Mouse (Mus musculus) kidney, embryonic 14.5 days (tissue): Measurements from ENCODE around the gene Spata31d1c. TPM values are rescaled to one million over a fixed set of nuclear protein-coding genes. Genes with fewer than 3 reads are reported as not detected.

Source experiments
- ATAC-seq: fragments of 200-750 bp; cut with Nextera tagmentation; 2 replicates; pipeline ENCODE4 v1.8.0; 2017; ENCODE audit warnings: moderate number of reproducible peaks, mild to moderate bottlenecking, moderate TSS enrichment, moderate library complexity; ENCODE audit not compliant: low FRiP score, low TSS enrichment
- H3K27ac ChIP-seq: fragments of 300-500 bp; sonication (generic); 2 replicates; pipeline ENCODE4 v1.5.1; 2014; ENCODE audit warnings: low read depth, mild to moderate bottlenecking, low read length, moderate library complexity, mixed read lengths
- H3K27me3 ChIP-seq: fragments of 300-500 bp; sonication (generic); 2 replicates; pipeline ENCODE4 v1.6.1; 2014; ENCODE audit warnings: mild to moderate bottlenecking, low read length; ENCODE audit not compliant: control insufficient read depth, insufficient read depth
- H3K36me3 ChIP-seq: fragments of 300-500 bp; sonication (generic); 2 replicates; pipeline ENCODE4 v1.6.1; 2014; ENCODE audit warnings: low read length, mixed read lengths; ENCODE audit not compliant: control insufficient read depth, insufficient read depth
- H3K4me1 ChIP-seq: fragments of 300-500 bp; sonication (generic); 2 replicates; pipeline ENCODE4 v1.6.1; 2014; ENCODE audit warnings: low read length, mixed read lengths; ENCODE audit not compliant: control insufficient read depth, insufficient read depth
- H3K4me2 ChIP-seq: fragments of 300-500 bp; sonication (generic); replicated peaks from 2 replicates; pipeline ENCODE4 v1.6.1; 2014; ENCODE audit warnings: low read depth, mild to moderate bottlenecking, low read length
- H3K4me3 ChIP-seq: fragments of 300-500 bp; sonication (generic); 2 replicates; pipeline ENCODE4 v1.5.1; 2014; ENCODE audit warnings: mild to moderate bottlenecking, low read length
- H3K9ac ChIP-seq: fragments of 300-500 bp; sonication (generic); 2 replicates; pipeline ENCODE4 v1.6.1; 2014; ENCODE audit warnings: low read depth, mild to moderate bottlenecking, low read length, moderate library complexity
- H3K9me3 ChIP-seq: fragments of 300-500 bp; sonication (generic); 2 replicates; pipeline ENCODE4 v1.6.1; 2016; ENCODE audit warnings: low read length; ENCODE audit not compliant: control insufficient read depth
- WGBS: fragments of 180-500 bp; shearing (Covaris S2); extraction: QIAGEN DNeasy Blood & Tissue Kit; methylation state at CpG from one replicate; pipeline ENCODE4 v1.1.7; 2014; 5-methylcytosine and 5-hydroxymethylcytosine counted together
- polyA plus RNA-seq: library from polyadenylated mRNA; unstranded; fragments of >200 nt; fragmentation: Nextera tagmentation; extraction: Ambion mirVana; gene quantifications from 2 replicates; pipeline ENCODE4 v1.2.1, GENCODE M21; 2014

Spata31d1c gene
- polyA plus RNA-seq = not detected in 2 replicates

DNA sequence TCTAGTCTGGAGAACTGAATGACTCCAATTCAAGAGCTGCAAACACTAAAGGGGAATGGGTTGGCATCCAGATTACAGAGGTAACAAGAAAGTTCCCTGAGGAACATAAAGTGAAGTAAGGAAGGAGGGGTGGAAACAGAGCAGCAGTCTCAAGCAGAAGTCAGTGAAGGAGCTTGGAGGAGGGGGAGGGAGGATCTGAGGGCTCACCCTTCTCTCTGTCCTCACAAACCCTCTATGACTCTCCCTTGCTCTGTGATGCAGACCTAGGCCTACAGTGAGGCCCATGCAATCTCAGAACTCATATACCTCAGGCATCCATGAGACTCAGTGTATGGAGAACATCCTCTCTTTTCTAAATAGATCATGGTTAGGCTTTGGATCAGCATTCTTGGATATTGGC lies at the start of gene Spata31d1c:
TSS of gene Spata31d1c (plus strand) at position 301 of the 400 bp plus-strand sequence.
- no peaks in the 10 kb centered on the region for H3K36me3 ChIP-seq
- no peaks in the 10 kb centered on the region for H3K4me1 ChIP-seq
- H3K4me2 ChIP-seq = no peak within 1 kb of the TSS
- no peak within 1 kb of the TSS for H3K4me3 ChIP-seq
- no peak within 1 kb of the TSS for H3K27ac ChIP-seq
- no peak within 1 kb of the TSS for H3K9ac ChIP-seq
- H3K27me3 ChIP-seq = no peaks in the 10 kb centered on the region
- H3K9me3 ChIP-seq = no peaks in the 10 kb centered on the region
- ATAC-seq = no peak

DNA sequence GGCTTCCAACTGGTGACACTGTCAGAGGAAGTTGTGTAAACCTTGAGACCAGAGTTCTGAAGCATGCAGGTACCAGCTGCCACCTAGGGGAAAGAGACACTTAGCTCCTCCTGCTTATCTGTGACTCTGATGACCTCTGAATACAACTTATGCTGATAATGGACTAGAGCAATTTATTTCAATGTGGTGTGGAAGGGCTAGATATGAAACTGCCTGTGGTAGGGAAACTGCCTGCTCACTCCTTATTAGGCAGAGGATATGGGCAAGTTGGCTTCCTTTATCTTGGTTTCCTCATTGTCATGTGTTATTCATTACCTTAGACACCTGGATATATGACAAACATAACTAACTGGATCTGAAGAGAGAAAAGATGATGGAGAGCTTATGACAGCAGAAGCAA lies 44.0 kb upstream of the Spata31d1c start:
- Histone ChIP-seq H3K9ac (no peak overlapping the region), H3K4me2 (no peak overlapping the region), H3K9me3 (no peaks in the 10 kb centered on the region), H3K4me3 (no peak overlapping the region), H3K4me1 (no peaks in the 10 kb centered on the region), H3K36me3 (no peaks in the 10 kb centered on the region), H3K27ac (no peak overlapping the region), H3K27me3 (no peaks in the 10 kb centered on the region)
- no peak for ATAC-seq

DNA sequence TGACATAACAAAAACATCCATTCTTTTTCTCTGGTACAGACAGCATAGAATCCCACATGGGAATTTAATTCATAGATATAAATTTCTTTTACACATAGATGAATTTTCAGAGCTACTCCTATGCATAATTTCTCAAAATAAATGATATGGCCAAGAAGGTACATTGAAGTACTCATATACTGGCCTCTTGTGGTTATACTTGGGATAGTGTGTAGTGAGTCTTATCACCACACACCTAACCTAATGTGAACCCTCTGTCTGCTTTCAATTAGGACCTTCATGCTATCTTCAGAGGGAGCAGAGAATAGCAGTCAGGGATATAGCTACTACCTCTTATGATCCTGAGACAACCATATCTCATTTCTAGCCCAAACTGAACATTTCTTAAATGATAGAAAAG lies 27.4 kb upstream of the Spata31d1c start:
- Histone ChIP-seq H3K4me1 (no peaks in the 10 kb centered on the region), H3K9me3 (no peaks in the 10 kb centered on the region), H3K36me3 (no peaks in the 10 kb centered on the region), H3K4me3 (no peak overlapping the region), H3K9ac (no peak overlapping the region), H3K27me3 (no peaks in the 10 kb centered on the region), H3K4me2 (no peak overlapping the region), H3K27ac (no peak overlapping the region)
- no peak for ATAC-seq

DNA sequence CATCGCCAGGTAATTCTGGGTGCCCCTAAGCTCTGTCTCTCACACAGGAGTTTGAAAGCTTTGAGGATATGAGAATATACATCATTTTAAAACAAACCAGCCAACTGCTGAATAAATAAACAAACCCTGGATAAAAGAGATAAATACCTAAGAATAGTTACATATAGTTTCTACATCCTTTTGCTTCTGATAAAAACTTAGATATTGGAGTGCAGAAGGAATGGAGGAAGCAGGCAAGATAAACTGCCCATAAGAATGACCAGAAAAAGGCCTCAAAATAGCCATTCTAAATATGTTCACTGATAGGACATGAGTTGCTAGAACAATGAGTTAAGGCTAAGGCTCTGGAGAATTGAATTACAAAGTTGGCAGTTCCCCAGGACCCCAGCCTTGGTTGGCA lies 26.1 kb upstream of the Spata31d1c start:
- no peak overlapping the region for H3K4me3 ChIP-seq
- WGBS = 96% methylated on average over 1 of the region's 1 CpGs
- H3K27ac ChIP-seq = no peak overlapping the region
- H3K4me2 ChIP-seq = no peak overlapping the region
- no peak overlapping the region for H3K9ac ChIP-seq
- H3K36me3 ChIP-seq = no peaks in the 10 kb centered on the region
- no peaks in the 10 kb centered on the region for H3K4me1 ChIP-seq
- no peak for ATAC-seq
- no peaks in the 10 kb centered on the region for H3K27me3 ChIP-seq
- no peaks in the 10 kb centered on the region for H3K9me3 ChIP-seq

DNA sequence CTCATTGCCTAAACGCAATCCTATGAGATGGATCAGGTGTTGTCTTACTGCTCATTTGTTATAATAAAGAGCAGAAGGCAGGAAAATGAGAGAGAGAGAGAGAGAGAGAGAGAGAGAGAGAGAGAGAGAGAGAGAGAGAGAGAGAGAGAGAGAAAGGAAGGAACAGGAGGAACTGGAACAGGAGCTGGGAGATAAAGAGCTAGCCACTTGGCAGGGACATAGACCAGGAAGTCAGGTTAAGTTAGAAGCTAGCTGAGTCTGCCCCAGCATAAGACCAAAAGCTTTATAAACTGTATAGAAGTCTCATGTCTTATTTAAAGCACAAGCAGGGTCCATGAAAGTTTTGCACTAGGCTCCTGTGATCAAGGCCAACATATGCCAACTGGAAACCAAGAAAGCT lies 24.9 kb upstream of the Spata31d1c start:
- H3K36me3 ChIP-seq = no peaks in the 10 kb centered on the region
- no peaks in the 10 kb centered on the region for H3K27me3 ChIP-seq
- WGBS = 80% methylated on average over 1 of the region's 1 CpGs
- no peak overlapping the region for H3K9ac ChIP-seq
- H3K4me3 ChIP-seq = no peak overlapping the region
- no peak for ATAC-seq
- H3K9me3 ChIP-seq = no peaks in the 10 kb centered on the region
- no peaks in the 10 kb centered on the region for H3K4me1 ChIP-seq
- H3K27ac ChIP-seq = no peak overlapping the region
- H3K4me2 ChIP-seq = no peak overlapping the region

DNA sequence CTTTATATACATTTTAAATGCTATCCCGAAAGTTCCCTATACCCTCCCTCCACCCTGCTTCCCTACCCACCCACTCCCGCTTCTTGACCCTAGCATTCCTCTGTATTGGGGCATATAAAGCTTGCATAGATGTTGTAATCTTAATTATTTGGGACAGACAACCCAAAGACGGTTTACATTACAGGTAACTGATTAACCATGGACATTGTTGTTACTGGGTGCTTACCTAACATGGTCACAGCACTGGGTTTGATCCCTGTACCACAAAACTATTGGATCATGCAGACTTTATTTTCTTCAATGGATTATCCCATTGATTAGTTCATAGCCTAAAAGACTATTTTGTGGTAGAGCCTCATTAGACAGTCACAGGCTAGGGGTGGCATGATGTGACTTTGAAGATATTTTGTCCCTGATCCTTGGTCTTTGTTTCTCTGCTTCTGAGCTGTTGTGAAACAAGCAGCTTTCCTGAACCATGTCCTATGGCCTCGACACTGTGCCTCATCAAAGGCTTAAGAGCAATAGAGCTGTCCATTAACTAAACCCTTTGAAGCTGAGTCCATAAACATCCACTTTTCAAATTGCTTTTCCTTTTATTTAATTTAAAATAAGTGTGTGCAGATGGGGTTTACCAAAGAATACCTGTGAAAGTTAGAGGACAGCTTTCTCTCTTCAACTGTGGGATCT lies 21.7 kb upstream of the Spata31d1c start:
- Histone ChIP-seq H3K36me3 (no peaks in the 10 kb centered on the region), H3K9ac (no peak overlapping the region), H3K27ac (no peak overlapping the region), H3K27me3 (no peaks in the 10 kb centered on the region), H3K9me3 (no peaks in the 10 kb centered on the region), H3K4me1 (no peaks in the 10 kb centered on the region), H3K4me2 (no peak overlapping the region), H3K4me3 (no peak overlapping the region)
- no peak for ATAC-seq
- WGBS = 60% methylated on average over 4 of the region's 4 CpGs

DNA sequence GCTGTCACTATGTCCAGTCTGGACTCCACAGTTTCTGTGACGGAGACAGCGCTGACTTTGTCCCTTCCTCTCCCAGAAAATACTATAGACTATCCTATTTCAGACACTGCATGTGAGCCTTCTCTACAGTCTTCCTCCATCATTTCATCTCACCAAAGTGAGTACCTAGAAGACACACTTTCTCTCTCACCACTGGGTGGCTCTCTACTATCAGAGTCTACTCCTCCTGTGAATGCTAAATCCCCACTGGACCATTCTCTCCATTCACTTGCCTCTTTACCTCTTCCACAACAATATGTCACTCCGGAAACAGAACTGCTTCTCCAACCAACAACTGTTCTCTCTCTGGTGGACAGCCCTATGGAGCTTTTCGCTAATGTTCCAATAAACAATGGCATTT lies 2.2 kb downstream of the Spata31d1c start:
- H3K4me3 ChIP-seq = no peak overlapping the region
- H3K27ac ChIP-seq = no peak overlapping the region
- H3K9ac ChIP-seq = no peak overlapping the region
- 69% methylated on average over 4 of the region's 4 CpGs for WGBS
- no peak for ATAC-seq
- no peaks in the 10 kb centered on the region for H3K27me3 ChIP-seq
- H3K4me1 ChIP-seq = no peaks in the 10 kb centered on the region
- H3K4me2 ChIP-seq = no peak overlapping the region
- no peaks in the 10 kb centered on the region for H3K9me3 ChIP-seq
- no peaks in the 10 kb centered on the region for H3K36me3 ChIP-seq

DNA sequence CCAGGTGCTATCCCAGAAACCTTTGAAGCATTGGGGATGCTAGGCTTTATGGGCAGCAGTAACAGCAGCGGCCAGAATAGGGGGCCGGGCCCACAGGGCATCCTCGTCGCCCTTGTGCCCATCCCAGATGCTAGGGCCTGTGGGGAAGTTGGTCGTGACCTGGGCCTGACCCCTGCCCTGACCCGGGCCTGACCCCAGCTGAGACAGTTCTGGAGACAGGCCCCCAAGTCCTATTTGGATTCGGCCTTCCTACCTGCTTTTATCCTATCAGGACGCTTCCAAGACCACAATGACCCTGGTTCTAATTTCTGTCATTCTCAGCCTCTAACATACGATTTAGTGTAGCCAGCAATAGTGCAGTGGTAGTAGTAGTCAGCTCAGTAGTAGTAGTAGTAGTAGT lies 19.8 kb downstream of the Spata31d1c start, which contains the start of gene Prss47:
TSS of gene Prss47 (minus strand) at position 101 of the 400 bp plus-strand sequence.
- Histone ChIP-seq H3K27ac (no peak within 1 kb of the TSS), H3K4me1 (no peaks in the 10 kb centered on the region), H3K27me3 (no peaks in the 10 kb centered on the region), H3K4me2 (no peak within 1 kb of the TSS), H3K36me3 (no peaks in the 10 kb centered on the region), H3K9ac (no peak within 1 kb of the TSS), H3K4me3 (no peak within 1 kb of the TSS), H3K9me3 (no peaks in the 10 kb centered on the region; the same call in 1 of the 2 replicates)
- no peak for ATAC-seq
- 88% methylated on average over 9 of the region's 9 CpGs for WGBS

DNA sequence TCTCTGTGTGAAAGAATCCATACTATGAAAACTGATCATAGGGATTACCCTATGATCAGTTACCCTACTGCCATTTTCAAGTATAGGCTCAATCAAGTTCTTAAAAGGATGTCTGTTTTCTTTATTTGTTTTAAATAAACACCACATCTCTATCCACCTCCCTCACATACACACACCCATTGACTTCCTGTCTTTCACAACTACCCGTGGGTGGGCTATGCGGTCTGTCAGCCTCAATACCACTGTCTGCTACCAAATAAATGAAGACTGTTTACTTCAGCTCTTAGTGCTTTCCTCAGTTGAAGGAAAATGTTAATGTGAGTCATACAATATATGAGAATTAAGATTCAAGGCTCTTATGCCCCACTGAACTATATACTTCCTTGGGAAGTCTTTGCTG lies 37.1 kb downstream of the Spata31d1c start:
- H3K27ac ChIP-seq = no peak overlapping the region
- 92% methylated on average over 2 of the region's 2 CpGs for WGBS
- H3K4me1 ChIP-seq = no peaks in the 10 kb centered on the region
- H3K36me3 ChIP-seq = peaks cover 37% of the 10 kb centered on the region; the same call in 1 of the 2 replicates
- H3K4me2 ChIP-seq = no peak overlapping the region
- H3K27me3 ChIP-seq = no peaks in the 10 kb centered on the region
- no peaks in the 10 kb centered on the region for H3K9me3 ChIP-seq
- no peak overlapping the region for H3K9ac ChIP-seq
- no peak overlapping the region for H3K4me3 ChIP-seq
- ATAC-seq = no peak
